Mouse (Mus musculus): ENCODE results near the gene Arfip2.

The Arfip2 gene

GRCm38 (mm10) chr7:105640233-105640893, at the start of gene Arfip2, which contains the start of gene Gm45799:
TSS of gene Arfip2 (minus strand) at chr7:105640416.
TSS of gene Gm45799 (plus strand) at chr7:105640552.
- DNase-seq: peak; percentile 97 to 99

GRCm38 (mm10) chr7:105685541-105686197, 45.5 kb upstream of the Arfip2 start:
- no peak for DNase-seq

GRCm38 (mm10) chr7:105650639-105651435, 10.6 kb upstream of the Arfip2 start, which contains the start of gene Dnhd1:
TSS of gene Dnhd1 (plus strand) at chr7:105650827.
- DNase-seq: peak; percentile 91

GRCm38 (mm10) chr7:105641936-105642335, 1.7 kb upstream of the Arfip2 start:
- no peak for DNase-seq

- DNase-seq: peak in 1 of 2 experiments; percentile 52
Observed at GRCm38 (mm10) chr7:105640894-105641255, 659 bp upstream of the Arfip2 start.

- no peak for DNase-seq
Observed at GRCm38 (mm10) chr7:105639756-105640155, 460 bp downstream of the Arfip2 start, which contains the start of gene Timm10b. TSS of gene Timm10b (plus strand) at chr7:105640056.

GRCm38 (mm10) chr7:105639304-105639703, 912 bp downstream of the Arfip2 start:
- peak in 1 of 2 experiments; percentile 35 for DNase-seq

GRCm38 (mm10) chr7:105638776-105639175, 1.4 kb downstream of the Arfip2 start:
- DNase-seq: no peak

- no peak for DNase-seq
Observed at GRCm38 (mm10) chr7:105635726-105636125, 4.5 kb downstream of the Arfip2 start.

- no peak for DNase-seq
Observed at GRCm38 (mm10) chr7:105634272-105634920, 5.8 kb downstream of the Arfip2 start.

- DNase-seq: no peak
Observed at GRCm38 (mm10) chr7:105633801-105634135, 6.4 kb downstream of the Arfip2 start.

- DNase-seq: peak; percentile 93 to 98
Observed at GRCm38 (mm10) chr7:105633127-105633800, 7.0 kb downstream of the Arfip2 start, which contains the start of gene Trim3. TSS of gene Trim3 (minus strand) at chr7:105633571.

- DNase-seq: peak in 1 of 2 experiments; percentile 27
Observed at GRCm38 (mm10) chr7:105632551-105632972, 7.7 kb downstream of the Arfip2 start.

- DNase-seq: peak; percentile 77 to 84
Observed at GRCm38 (mm10) chr7:105628633-105629032, 11.6 kb downstream of the Arfip2 start.

- DNase-seq: peak in 1 of 2 experiments; percentile 41
Observed at GRCm38 (mm10) chr7:105625397-105625796, 14.8 kb downstream of the Arfip2 start.

- DNase-seq: no peak
Observed at GRCm38 (mm10) chr7:105621646-105622292, 18.4 kb downstream of the Arfip2 start.

- no peak for DNase-seq
Observed at GRCm38 (mm10) chr7:105621053-105621452, 19.2 kb downstream of the Arfip2 start.

GRCm38 (mm10) chr7:105619701-105620100, 20.5 kb downstream of the Arfip2 start:
- DNase-seq: no peak

- DNase-seq: no peak
Observed at GRCm38 (mm10) chr7:105617810-105618209, 22.4 kb downstream of the Arfip2 start.

- DNase-seq: no peak
Observed at GRCm38 (mm10) chr7:105616561-105616960, 23.7 kb downstream of the Arfip2 start.

GRCm38 (mm10) chr7:105615720-105616119, 24.5 kb downstream of the Arfip2 start:
- no peak for DNase-seq

GRCm38 (mm10) chr7:105614400-105614799, 25.8 kb downstream of the Arfip2 start:
- DNase-seq: peak; percentile 53 to 54
